Mouse (Mus musculus) hindbrain, embryonic 15.5 days (tissue): ENCODE results near the gene Sort1. TPM values are rescaled to one million over a fixed set of nuclear protein-coding genes. Genes with fewer than 3 reads are reported as not detected.
A peak's percentile ranks its signal among the peaks of the same experiment; 100 is the strongest.

Experiments
- ATAC-seq: fragments of 200-750 bp; cut with Nextera tagmentation; 2 replicates; pipeline ENCODE4 v1.8.0; 2017; ENCODE audit warnings: low read depth, moderate number of reproducible peaks, moderate TSS enrichment; ENCODE audit not compliant: low FRiP score
- H3K27ac ChIP-seq: fragments of 300-500 bp; sonication (generic); replicated peaks from 2 replicates; pipeline ENCODE4 v1.5.1; 2015; ENCODE audit warnings: mild to moderate bottlenecking, inconsistent platforms
- H3K27me3 ChIP-seq: fragments of 300-500 bp; sonication (generic); 2 replicates; pipeline ENCODE4 v1.6.1; 2015; ENCODE audit warnings: control low read depth, inconsistent platforms
- H3K36me3 ChIP-seq: fragments of 300-500 bp; sonication (generic); 2 replicates; pipeline ENCODE4 v1.6.1; 2015; ENCODE audit warnings: control low read depth, inconsistent platforms
- H3K4me1 ChIP-seq: fragments of 300-500 bp; sonication (generic); replicated peaks from 2 replicates; pipeline ENCODE4 v1.6.1; 2015; ENCODE audit warnings: control low read depth, inconsistent platforms
- H3K4me2 ChIP-seq: fragments of 300-500 bp; sonication (generic); 2 replicates; pipeline ENCODE4 v1.6.1; 2015; ENCODE audit warnings: moderate library complexity, mild to moderate bottlenecking, inconsistent platforms
- H3K4me3 ChIP-seq: fragments of 300-500 bp; sonication (generic); 2 replicates; pipeline ENCODE4 v1.5.1; 2015; ENCODE audit warnings: mild to moderate bottlenecking, inconsistent platforms
- H3K9ac ChIP-seq: fragments of 300-500 bp; sonication (generic); 2 replicates; pipeline ENCODE4 v1.6.1; 2015; ENCODE audit warnings: inconsistent platforms
- H3K9me3 ChIP-seq: fragments of 300-500 bp; sonication (generic); 2 replicates; pipeline ENCODE4 v1.6.1; 2016; ENCODE audit warnings: control low read depth, inconsistent platforms
- WGBS: fragments of 180-500 bp; shearing (Covaris S2); methylation state at CpG from one replicate; pipeline ENCODE4 v1.1.7; 2015; 5-methylcytosine and 5-hydroxymethylcytosine counted together
- polyA plus RNA-seq: library from polyadenylated mRNA; unstranded; fragments of >200 nt; fragmentation: Nextera tagmentation; extraction: Ambion mirVana; gene quantifications from 2 replicates; pipeline ENCODE4 v1.2.1, GENCODE M21; 2015

The Sort1 gene
- polyA plus RNA-seq, 1 experiment from 2014 or later = 20.8 TPM

DNA sequence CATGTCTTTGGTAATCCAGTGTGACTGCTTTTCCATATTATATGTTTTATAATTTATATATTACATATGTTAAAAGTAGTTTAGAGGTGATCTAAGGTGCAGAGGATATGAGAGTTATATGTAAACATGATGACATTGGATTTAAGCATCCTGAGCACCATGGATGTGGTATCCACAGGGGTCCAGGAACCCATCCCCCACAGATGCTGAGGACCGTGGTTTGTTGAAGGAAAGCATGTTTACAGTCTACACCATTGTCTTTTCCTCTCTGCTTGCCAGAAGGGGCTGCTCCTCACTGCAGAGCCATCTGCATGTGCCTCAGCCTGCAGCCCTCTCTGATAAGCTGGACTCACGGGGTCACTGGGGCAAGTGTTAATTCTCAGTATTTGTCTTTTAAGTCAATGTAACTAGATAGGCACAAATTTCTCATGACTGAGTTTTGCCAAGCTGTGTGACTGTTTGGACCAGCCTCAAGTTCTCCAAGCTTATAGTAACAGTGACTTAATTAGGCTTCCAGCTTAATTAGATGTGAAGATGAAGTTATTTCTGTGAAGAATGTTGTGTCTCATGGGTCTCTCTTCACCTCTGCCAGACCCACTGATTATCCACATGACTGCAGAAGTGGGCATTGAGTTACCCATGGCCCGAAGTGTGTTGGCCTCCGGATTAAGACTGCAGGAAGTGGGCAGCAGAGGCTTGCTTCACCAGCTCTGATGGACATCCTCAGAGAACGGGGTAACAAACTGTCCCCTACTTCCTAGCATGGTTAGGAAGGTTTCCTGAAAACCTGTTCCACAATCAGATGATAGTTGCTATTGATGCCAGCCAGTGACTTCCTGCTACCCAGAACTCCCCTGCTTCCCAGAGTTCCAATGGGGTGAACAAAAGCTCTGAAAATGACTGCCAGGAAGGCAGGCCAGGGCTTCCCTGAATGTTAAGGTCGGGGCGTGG lies 14.0 kb downstream of the Sort1 start:
- ATAC-seq = no peak
- Histone ChIP-seq H3K27me3 (no peaks in the 10 kb centered on the region), H3K9ac (no peak overlapping the region), H3K4me1 (peaks cover 41% of the 10 kb centered on the region), H3K27ac (no peak overlapping the region), H3K4me2 (no peak overlapping the region), H3K36me3 (no peaks in the 10 kb centered on the region), H3K9me3 (no peaks in the 10 kb centered on the region), H3K4me3 (no peak overlapping the region)
- WGBS = 69% methylated on average over 7 of the region's 7 CpGs

DNA sequence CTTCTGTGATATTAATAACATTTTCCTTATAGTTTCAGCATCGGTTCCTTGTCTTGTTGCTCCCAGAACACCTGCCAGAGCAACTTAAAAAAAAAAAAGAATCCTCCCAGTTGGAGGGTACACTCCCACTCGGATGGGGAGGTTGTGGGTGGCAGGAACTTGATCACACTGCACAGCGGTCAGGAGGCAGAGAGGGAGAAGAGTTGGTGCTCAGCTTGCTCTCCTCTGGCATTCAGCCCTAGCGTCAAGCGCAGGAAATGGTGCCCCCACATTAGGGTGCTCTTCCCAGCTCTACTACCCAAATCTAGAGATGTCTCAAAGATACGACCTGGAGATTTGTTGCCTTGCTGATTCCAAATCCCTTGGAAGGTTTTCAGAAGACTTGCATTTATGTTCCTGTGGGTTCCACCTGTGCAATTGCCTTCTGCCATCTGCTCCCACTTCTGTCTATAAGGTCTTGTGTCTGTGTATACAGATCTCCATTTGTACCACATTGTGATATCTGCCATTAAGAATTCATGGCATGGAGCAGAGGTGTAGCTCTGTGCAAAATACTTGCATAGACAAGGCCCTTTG lies 16.7 kb downstream of the Sort1 start:
- 84% methylated on average over 6 of the region's 6 CpGs for WGBS
- Histone ChIP-seq H3K4me1 (peaks cover 28% of the 10 kb centered on the region), H3K9ac (no peak overlapping the region), H3K4me2 (no peak overlapping the region), H3K4me3 (no peak overlapping the region), H3K36me3 (no peaks in the 10 kb centered on the region), H3K27ac (no peak overlapping the region), H3K27me3 (no peaks in the 10 kb centered on the region), H3K9me3 (no peaks in the 10 kb centered on the region)
- ATAC-seq = no peak

DNA sequence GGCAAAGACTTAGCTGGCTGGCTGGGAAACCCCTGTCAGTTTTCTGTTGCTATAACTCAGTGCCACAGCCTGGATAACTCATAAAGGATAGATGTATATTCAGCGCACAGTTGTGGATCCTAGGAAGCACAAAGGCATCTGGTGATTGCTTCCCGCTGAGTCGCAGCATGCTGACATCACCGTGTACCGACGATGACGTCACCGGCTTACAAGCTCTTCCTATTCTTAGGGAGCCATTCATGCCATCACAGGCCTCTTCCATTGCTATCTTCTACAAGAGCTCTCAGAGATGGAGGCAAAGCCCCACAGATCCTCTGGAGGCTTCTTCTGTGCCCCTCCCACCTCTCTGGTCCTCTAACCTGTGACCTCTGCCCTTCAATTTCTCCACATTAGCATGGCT lies 19.8 kb downstream of the Sort1 start:
- Histone ChIP-seq H3K36me3 (no peaks in the 10 kb centered on the region), H3K27ac (no peak overlapping the region), H3K27me3 (no peaks in the 10 kb centered on the region), H3K9ac (no peak overlapping the region), H3K4me1 (peaks cover 20% of the 10 kb centered on the region), H3K9me3 (no peaks in the 10 kb centered on the region), H3K4me3 (no peak overlapping the region), H3K4me2 (no peak overlapping the region)
- 92% methylated on average over 8 of the region's 8 CpGs for WGBS
- ATAC-seq = no peak

DNA sequence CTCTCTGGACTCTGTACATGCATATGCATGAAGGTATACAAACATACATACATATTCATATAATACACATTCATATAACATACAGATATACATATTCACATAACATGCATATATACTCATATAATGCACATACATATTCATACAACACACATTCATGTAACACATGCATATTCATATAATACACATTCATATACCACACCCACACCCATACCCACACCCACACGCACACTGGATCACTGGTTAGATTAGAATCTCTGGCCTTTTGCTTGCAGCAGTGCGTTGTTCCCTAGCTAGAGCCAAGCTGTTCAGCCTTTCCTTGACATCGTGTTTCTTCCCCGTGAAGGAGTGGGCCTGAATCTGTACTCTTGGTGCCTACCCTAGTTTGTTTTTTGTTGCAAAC lies 20.9 kb downstream of the Sort1 start:
- WGBS = 86% methylated on average over 4 of the region's 4 CpGs
- Histone ChIP-seq H3K36me3 (no peaks in the 10 kb centered on the region; the same call in 1 of the 2 replicates), H3K27ac (no peak overlapping the region), H3K9ac (no peak overlapping the region), H3K27me3 (no peaks in the 10 kb centered on the region), H3K9me3 (no peaks in the 10 kb centered on the region), H3K4me2 (no peak overlapping the region), H3K4me3 (no peak overlapping the region), H3K4me1 (peaks cover 20% of the 10 kb centered on the region)
- ATAC-seq = no peak

DNA sequence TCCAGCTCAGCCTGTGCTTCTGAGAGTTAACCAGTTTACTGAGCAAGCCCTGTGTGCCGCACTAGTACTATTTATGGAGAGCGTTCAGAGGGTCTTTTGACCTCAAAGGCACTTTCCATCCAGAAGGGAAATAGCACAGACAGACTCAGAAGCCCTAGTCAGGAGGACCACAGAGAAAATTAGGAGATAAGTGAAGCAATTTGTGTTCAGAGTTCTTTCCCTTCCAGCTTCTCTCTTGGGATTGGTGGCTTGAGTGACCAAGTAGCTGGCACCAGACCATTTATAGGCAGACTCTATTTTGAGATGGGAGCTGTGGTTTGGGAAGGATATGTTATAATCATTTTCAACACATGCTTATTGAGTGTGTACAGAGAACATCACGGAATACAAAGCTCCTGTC lies 22.5 kb downstream of the Sort1 start:
- H3K4me3 ChIP-seq = no peak overlapping the region
- peaks cover 5% of the 10 kb centered on the region; the same call in 1 of the 2 replicates for H3K36me3 ChIP-seq
- 72% methylated on average over 3 of the region's 3 CpGs for WGBS
- H3K27ac ChIP-seq = no peak overlapping the region
- no peaks in the 10 kb centered on the region for H3K27me3 ChIP-seq
- no peak overlapping the region for H3K4me2 ChIP-seq
- no peak for ATAC-seq
- H3K9me3 ChIP-seq = no peaks in the 10 kb centered on the region
- peaks cover 20% of the 10 kb centered on the region for H3K4me1 ChIP-seq
- no peak overlapping the region for H3K9ac ChIP-seq

DNA sequence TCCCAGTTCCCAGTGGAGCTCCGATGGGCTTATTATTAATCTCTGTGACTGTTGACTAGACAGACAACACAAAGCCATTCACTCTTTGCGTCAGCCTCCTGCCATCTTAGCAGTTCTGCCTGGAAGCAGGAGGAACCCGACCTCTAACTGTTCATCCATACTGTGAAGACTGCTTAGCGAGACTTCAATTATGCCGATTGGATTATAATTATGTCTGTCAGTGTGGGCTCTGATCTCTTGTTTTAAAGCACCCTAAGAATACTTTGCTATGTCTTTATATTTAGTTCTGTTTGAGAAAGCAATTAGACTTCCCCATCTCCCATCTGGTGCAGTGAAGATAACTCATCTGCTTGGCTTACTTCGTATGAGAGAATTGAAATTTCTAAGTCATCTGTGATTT lies 23.6 kb downstream of the Sort1 start:
- ATAC-seq = no peak
- H3K9me3 ChIP-seq = no peaks in the 10 kb centered on the region
- H3K27ac ChIP-seq = 0 out of 2 replicates have a peak overlapping the region, but pooled peaks have one; percentile 17
- peaks cover 20% of the 10 kb centered on the region for H3K4me1 ChIP-seq
- H3K4me3 ChIP-seq = no peak overlapping the region
- H3K4me2 ChIP-seq = no peak overlapping the region
- 45% methylated on average over 6 of the region's 6 CpGs for WGBS
- H3K36me3 ChIP-seq = peaks cover 5% of the 10 kb centered on the region; the same call in 1 of the 2 replicates
- no peak overlapping the region for H3K9ac ChIP-seq
- no peaks in the 10 kb centered on the region for H3K27me3 ChIP-seq

DNA sequence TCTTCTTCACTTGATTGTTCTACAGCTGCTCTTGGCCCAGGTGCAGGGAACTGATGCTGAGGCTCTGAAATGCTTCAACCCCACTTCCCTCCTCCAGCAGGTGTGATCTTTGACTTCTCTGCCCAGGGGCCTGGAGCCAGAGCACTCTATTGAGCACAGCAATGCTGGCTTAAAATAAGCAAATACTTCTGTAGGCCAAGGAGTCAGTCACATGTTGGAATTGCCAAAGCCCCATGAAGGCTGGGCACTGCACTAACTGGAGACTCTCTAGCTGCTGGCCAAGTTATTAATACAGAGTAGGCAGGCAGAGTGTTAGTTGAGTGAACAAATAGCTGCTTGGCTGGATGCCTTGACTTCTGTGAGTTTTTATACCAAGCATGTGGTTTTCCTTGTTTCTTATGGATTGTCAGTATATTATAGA lies 27.0 kb downstream of the Sort1 start:
- Histone ChIP-seq H3K4me3 (no peak overlapping the region), H3K9ac (no peak overlapping the region), H3K36me3 (peaks cover 8% of the 10 kb centered on the region), H3K27ac (no peak overlapping the region), H3K4me2 (no peak overlapping the region), H3K9me3 (no peaks in the 10 kb centered on the region), H3K27me3 (no peaks in the 10 kb centered on the region), H3K4me1 (peaks cover 24% of the 10 kb centered on the region)
- ATAC-seq = no peak

DNA sequence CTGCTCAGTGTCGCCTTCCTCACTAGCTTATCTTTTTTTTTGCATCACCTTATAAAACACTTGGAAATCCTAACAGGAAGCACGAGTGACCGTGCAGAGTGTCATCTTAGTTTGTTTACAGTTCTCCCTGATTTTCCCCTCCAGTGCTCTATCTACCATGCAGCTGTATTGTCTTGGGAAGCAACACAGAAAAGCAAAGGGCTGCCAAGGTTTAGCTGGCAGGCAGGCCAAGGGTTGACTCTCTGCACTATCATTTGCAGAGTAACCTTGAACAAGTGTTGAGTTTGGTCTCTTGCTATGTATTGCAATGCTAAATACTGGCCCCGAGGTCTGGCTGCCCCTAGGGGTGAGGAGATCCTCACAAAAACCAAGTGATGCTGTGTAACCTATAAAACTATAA lies 27.8 kb downstream of the Sort1 start:
- no peak overlapping the region for H3K9ac ChIP-seq
- H3K4me2 ChIP-seq = no peak overlapping the region
- peaks cover 16% of the 10 kb centered on the region for H3K4me1 ChIP-seq
- no peak for ATAC-seq
- H3K27ac ChIP-seq = no peak overlapping the region
- H3K9me3 ChIP-seq = no peaks in the 10 kb centered on the region
- no peak overlapping the region for H3K4me3 ChIP-seq
- WGBS = 90% methylated on average over 4 of the region's 4 CpGs
- H3K36me3 ChIP-seq = peaks cover 8% of the 10 kb centered on the region
- H3K27me3 ChIP-seq = no peaks in the 10 kb centered on the region

DNA sequence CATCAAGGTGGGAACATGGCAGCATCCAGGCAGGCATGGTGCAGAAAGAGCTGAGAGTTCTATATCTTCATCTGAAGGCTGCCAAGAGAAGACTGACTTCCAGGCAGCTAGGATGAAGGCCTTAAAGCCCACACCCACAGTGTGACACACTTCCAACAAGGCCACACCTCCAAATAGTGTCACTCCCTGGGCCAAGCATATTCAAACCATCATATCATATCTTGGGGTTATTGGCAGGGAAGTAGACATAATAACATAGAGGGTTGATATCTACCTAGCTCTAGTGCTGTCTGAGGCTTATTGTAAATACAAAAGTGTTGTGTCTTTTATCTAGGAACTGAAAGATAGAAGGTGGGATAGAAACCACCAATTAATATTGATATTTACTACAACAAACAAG lies 28.5 kb downstream of the Sort1 start:
- Histone ChIP-seq H3K36me3 (peaks cover 8% of the 10 kb centered on the region), H3K4me2 (no peak overlapping the region), H3K4me1 (peaks cover 12% of the 10 kb centered on the region), H3K9ac (no peak overlapping the region), H3K4me3 (no peak overlapping the region), H3K27ac (no peak overlapping the region), H3K9me3 (no peaks in the 10 kb centered on the region), H3K27me3 (no peaks in the 10 kb centered on the region)
- ATAC-seq = no peak

DNA sequence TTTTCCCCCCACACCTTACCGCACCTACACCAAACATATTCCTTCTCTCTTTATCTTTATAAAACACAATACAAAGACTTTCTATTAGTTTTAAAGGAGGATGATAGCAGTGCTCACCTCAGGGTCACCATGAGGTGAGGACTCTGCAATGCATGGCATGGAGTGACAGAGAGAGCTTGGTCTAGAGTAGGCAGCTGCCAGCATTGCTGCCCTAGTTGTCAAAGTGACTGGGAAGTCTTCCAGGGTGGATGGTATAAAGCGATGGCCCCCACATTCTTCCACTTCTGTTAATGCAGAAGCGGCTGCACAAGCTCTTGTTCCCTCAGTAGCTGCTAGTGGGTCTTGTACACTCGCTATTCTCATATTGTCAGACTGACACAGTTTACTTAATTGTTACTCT lies 29.3 kb downstream of the Sort1 start:
- Histone ChIP-seq H3K27me3 (no peaks in the 10 kb centered on the region), H3K9me3 (no peaks in the 10 kb centered on the region), H3K27ac (no peak overlapping the region), H3K4me3 (no peak overlapping the region), H3K4me1 (peaks cover 5% of the 10 kb centered on the region; the same call in 1 of the 2 replicates), H3K9ac (no peak overlapping the region), H3K4me2 (no peak overlapping the region), H3K36me3 (peaks cover 8% of the 10 kb centered on the region)
- 83% methylated on average over 4 of the region's 4 CpGs for WGBS
- ATAC-seq = no peak

DNA sequence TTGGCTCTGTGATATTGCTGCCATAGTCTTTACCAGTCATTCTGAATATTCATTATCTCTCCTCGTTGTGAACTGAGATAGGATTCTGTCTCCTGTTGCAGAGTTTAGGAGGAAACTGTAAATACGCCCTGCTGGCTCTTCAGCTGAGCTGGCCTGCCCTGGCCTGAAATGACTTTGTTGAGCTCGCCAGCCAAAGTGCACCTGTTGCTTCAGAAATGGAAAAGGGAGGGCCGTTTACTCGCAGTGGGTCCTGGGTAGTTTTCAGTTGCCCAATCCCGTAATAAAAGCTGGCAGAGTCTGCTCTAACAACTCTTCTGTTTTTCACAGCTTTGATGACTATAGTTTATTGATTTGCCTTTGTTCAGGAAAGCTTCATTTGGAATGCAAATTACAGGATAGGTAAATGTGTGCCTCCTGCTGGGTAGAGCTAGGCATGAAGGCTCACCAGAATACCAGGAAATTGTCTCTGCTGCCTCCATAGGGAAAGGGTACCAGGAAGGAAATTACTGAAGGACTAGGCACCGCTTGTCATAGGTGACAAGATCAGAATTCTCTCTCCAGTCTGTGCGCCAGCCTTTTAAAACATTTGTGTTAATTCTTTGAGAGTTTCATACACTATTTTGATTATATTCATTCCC lies 30.3 kb downstream of the Sort1 start:
- Histone ChIP-seq H3K27me3 (no peaks in the 10 kb centered on the region), H3K4me3 (no peak overlapping the region), H3K9me3 (no peaks in the 10 kb centered on the region), H3K4me1 (peaks cover 5% of the 10 kb centered on the region; the same call in 1 of the 2 replicates), H3K9ac (no peak overlapping the region), H3K4me2 (no peak overlapping the region), H3K27ac (no peak overlapping the region), H3K36me3 (peaks cover 8% of the 10 kb centered on the region)
- 65% methylated on average over 8 of the region's 8 CpGs for WGBS
- no peak for ATAC-seq

DNA sequence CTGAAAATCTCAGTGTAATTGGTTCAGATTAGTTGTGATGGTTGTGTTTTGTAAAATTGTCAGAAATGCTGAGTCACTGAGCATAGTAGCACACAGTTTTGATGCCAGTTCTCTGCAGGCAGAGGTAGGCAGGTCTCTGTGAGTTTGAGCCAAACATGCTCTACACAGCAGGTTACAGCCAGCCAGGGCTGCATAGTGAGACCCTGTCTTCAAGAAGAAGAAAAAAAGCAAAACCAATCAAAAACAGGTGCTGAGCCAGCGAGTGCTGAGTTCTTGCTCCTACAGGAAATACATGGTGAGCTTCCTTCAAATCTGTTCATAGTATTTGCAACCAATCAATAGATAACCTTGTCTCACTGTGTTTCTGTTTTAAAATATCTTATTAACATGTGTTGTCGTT lies 34.6 kb downstream of the Sort1 start:
- H3K27ac ChIP-seq = no peak overlapping the region
- no peak for ATAC-seq
- no peaks in the 10 kb centered on the region for H3K27me3 ChIP-seq

More for the DNA sequence above, 34.6 kb downstream of the Sort1 start:
- H3K9ac ChIP-seq = no peak overlapping the region
- H3K4me3 ChIP-seq = no peak overlapping the region
- H3K36me3 ChIP-seq = peaks cover 6% of the 10 kb centered on the region; the same call in 1 of the 2 replicates
- WGBS = 58% methylated on average over 2 of the region's 2 CpGs
- H3K9me3 ChIP-seq = no peaks in the 10 kb centered on the region
- H3K4me2 ChIP-seq = no peak overlapping the region
- H3K4me1 ChIP-seq = peaks cover 10% of the 10 kb centered on the region; the same call in 1 of the 2 replicates
